Mouse (Mus musculus) liver, postnatal 0 days (tissue): ENCODE measurements around the gene Yjefn3. TPM values are rescaled to one million over a fixed set of nuclear protein-coding genes. Genes with fewer than 3 reads are reported as not detected.

Experiments used
- ATAC-seq: fragments of 200-750 bp; cut with Nextera tagmentation; 2 replicates; pipeline ENCODE4 v1.8.0; 2017; ENCODE audit warnings: mild to moderate bottlenecking, moderate library complexity
- DNase-seq: peaks from one replicate; pipeline ENCODE4 v3.0.0-alpha.2; 2016
- H3K27ac ChIP-seq: fragments of 300-500 bp; sonication (generic); 2 replicates; pipeline ENCODE4 v1.5.1; 2014; ENCODE audit warnings: antibody characterized with exemption, moderate library complexity, mild to moderate bottlenecking, low read depth
- H3K27me3 ChIP-seq: fragments of 300-500 bp; sonication (generic); 2 replicates; pipeline ENCODE4 v1.6.1; 2014; ENCODE audit warnings: low read length, control low read depth, mixed read lengths; ENCODE audit not compliant: insufficient read depth
- H3K36me3 ChIP-seq: fragments of 300-500 bp; sonication (generic); replicated peaks from 2 replicates; pipeline ENCODE4 v1.6.1; 2014; ENCODE audit warnings: mild to moderate bottlenecking, control low read depth, low read length, moderate library complexity, mixed read lengths; ENCODE audit not compliant: insufficient read depth
- H3K4me1 ChIP-seq: fragments of 300-500 bp; sonication (generic); 2 replicates; pipeline ENCODE4 v1.6.1; 2014; ENCODE audit warnings: antibody characterized with exemption, mild to moderate bottlenecking, control low read depth; ENCODE audit not compliant: insufficient read depth
- H3K4me2 ChIP-seq: fragments of 300-500 bp; sonication (generic); 2 replicates; pipeline ENCODE4 v1.6.1; 2014; ENCODE audit warnings: low read depth, mild to moderate bottlenecking, low read length, moderate library complexity, mixed read lengths
- H3K4me3 ChIP-seq: fragments of 300-500 bp; sonication (generic); 2 replicates; pipeline ENCODE4 v1.5.1; 2014; ENCODE audit warnings: low read depth, low read length
- H3K9ac ChIP-seq: fragments of 300-500 bp; sonication (generic); replicated peaks from 2 replicates; pipeline ENCODE4 v1.6.1; 2014; ENCODE audit warnings: mild to moderate bottlenecking, moderate library complexity
- H3K9me3 ChIP-seq: fragments of 300-500 bp; sonication (generic); 2 replicates; pipeline ENCODE4 v1.6.1; 2016; ENCODE audit warnings: mild to moderate bottlenecking, control low read depth, low read length, mixed read lengths
- CTCF ChIP-seq: sonication (generic); IDR thresholded peaks from 2 replicates; pipeline ENCODE4 v1.5.1; 2016; ENCODE audit warnings: antibody characterized with exemption, low read depth
- EP300 ChIP-seq: IDR thresholded peaks from 2 replicates; pipeline ENCODE4 v1.6.1; 2016; ENCODE audit warnings: antibody characterized with exemption, low read depth, mild to moderate bottlenecking
- WGBS: fragments of 180-500 bp; shearing (Covaris S2); extraction: QIAGEN DNeasy Blood & Tissue Kit; methylation state at CpG from one replicate; pipeline ENCODE4 v1.1.7; 2014; ENCODE audit not compliant: insufficient replicate concordance; 5-methylcytosine and 5-hydroxymethylcytosine counted together
- polyA plus RNA-seq: library from polyadenylated mRNA; unstranded; fragments of >200 nt; fragmentation: Nextera tagmentation; extraction: Ambion mirVana; gene quantifications from 2 replicates; pipeline ENCODE4 v1.2.1, GENCODE M21; 2015

The Yjefn3 gene
- polyA plus RNA-seq, 1 experiment from 2014 or later, result 0.72 TPM

- peaks cover 16% of the 10 kb centered on the region for H3K36me3 ChIP-seq
- peaks cover 16% of the 10 kb centered on the region for H3K4me1 ChIP-seq
- no peaks in the 10 kb centered on the region for H3K9me3 ChIP-seq
- ATAC-seq (no peak), DNase-seq (no peak)
- H3K27ac ChIP-seq, result no peak overlapping the region
- no peak overlapping the region for H3K4me3 ChIP-seq
- 71% methylated on average over 6 of the region's 6 CpGs for WGBS
- H3K4me2 ChIP-seq, result no peak overlapping the region
- no peak overlapping the region for H3K9ac ChIP-seq
- TF ChIP-seq EP300 (no peak), CTCF (no peak)
- peaks cover 9% of the 10 kb centered on the region for H3K27me3 ChIP-seq
Measured at GRCm38 (mm10) chr8:69894836-69895332, 7.6 kb downstream of the Yjefn3 start.

DNA sequence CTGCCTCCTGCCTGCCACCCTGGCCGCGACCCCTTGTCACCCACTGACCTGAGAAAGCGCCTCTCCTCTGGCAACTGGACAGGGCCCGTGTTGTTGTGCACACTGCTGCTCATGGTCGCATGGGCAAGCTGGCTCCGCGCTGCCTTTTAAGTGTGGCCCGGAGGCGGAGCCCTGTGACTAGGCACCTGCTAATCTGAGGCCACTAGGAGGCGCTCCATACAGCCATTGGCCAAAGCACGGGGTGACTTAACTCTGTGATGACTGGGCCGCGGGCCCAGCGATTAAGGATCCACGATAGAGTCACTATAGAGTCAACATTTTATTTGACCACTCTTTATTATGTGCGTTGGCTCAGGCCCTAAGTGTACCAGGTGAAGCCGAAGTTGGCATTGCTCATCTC lies 8.6 kb downstream of the Yjefn3 start:
- ATAC-seq, result peak; percentile 35

GRCm38 (mm10) chr8:69890813-69891241 lies 11.7 kb downstream of the Yjefn3 start:
- Histone ChIP-seq H3K9ac (no peak overlapping the region), H3K4me1 (peaks cover 14% of the 10 kb centered on the region), H3K4me3 (no peak overlapping the region), H3K27ac (no peak overlapping the region), H3K36me3 (peaks cover 13% of the 10 kb centered on the region), H3K4me2 (no peak overlapping the region), H3K9me3 (no peaks in the 10 kb centered on the region), H3K27me3 (peaks cover 50% of the 10 kb centered on the region)
- TF ChIP-seq CTCF, result peak; percentile 76
- TF ChIP-seq EP300, result no peak
- peak; percentile 53 for DNase-seq
- no peak for ATAC-seq
- 45% methylated on average over 19 of the region's 19 CpGs for WGBS

More for the DNA sequence above, 8.6 kb downstream of the Yjefn3 start:
- 63% methylated on average over 17 of the region's 17 CpGs for WGBS
- TF ChIP-seq EP300 (no peak), CTCF (peak; percentile 67)
- Histone ChIP-seq H3K27ac (no peak overlapping the region), H3K9ac (no peak overlapping the region), H3K4me2 (no peak overlapping the region), H3K4me1 (peaks cover 19% of the 10 kb centered on the region), H3K36me3 (peaks cover 16% of the 10 kb centered on the region), H3K27me3 (peaks cover 19% of the 10 kb centered on the region), H3K9me3 (no peaks in the 10 kb centered on the region), H3K4me3 (no peak overlapping the region)
- DNase-seq, result peak; percentile 71

GRCm38 (mm10) chr8:69888902-69889301 lies 13.6 kb downstream of the Yjefn3 start:
- TF ChIP-seq CTCF (no peak), EP300 (no peak)
- peak overlapping the region; percentile 49 for H3K4me2 ChIP-seq
- H3K27ac ChIP-seq, result no peak overlapping the region
- H3K9me3 ChIP-seq, result no peaks in the 10 kb centered on the region
- no peak overlapping the region for H3K9ac ChIP-seq
- peaks cover 14% of the 10 kb centered on the region for H3K4me1 ChIP-seq
- 7% methylated on average over 26 of the region's 32 CpGs for WGBS
- peaks cover 69% of the 10 kb centered on the region for H3K27me3 ChIP-seq
- DNase-seq, result no peak
- peaks cover 7% of the 10 kb centered on the region for H3K36me3 ChIP-seq
- ATAC-seq, result no peak
- H3K4me3 ChIP-seq, result peak overlapping the region; percentile 22; the same call in 1 of the 2 replicates

DNA sequence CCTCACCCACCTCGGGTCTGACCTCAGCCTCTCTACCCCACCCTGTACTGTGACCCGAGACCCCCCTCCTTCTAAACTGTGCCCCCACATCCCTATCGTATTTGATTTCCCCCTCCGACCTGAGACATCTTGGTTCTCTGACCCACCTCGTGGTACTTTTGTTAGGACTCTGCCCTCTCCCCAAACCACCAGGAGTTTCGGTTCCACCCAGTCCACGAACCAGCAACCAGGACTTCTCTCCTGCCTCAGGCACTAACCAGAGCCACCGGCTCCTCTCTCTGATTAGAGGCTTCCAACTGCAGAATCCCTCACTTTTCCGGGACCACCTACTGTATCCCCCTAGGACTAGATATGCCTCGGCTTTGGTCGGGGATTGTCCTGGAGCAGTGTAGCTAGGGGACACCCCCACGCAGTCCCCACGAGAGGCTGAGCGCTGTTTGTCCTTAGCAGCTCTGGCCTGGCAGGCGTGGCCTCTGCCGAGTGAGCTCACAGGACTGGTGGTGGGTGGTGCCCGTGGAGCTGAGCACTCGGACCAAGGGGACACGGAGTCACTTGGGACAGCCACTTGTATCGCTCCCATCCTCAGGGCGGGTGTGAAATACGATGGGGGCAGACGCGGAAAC lies 14.2 kb downstream of the Yjefn3 start:
- 7% methylated on average over 24 of the region's 24 CpGs for WGBS
- H3K4me3 ChIP-seq, result peak overlapping the region; percentile 22
- peak overlapping the region; percentile 49 for H3K4me2 ChIP-seq
- 0 out of 2 replicates have a peak, but pooled peaks cover 4% of the 10 kb centered on the region for H3K36me3 ChIP-seq
- H3K4me1 ChIP-seq, result peaks cover 14% of the 10 kb centered on the region
- ATAC-seq (no peak), DNase-seq (no peak)
- no peaks in the 10 kb centered on the region for H3K9me3 ChIP-seq
- no peak overlapping the region for H3K27ac ChIP-seq
- no peak overlapping the region for H3K9ac ChIP-seq
- peaks cover 74% of the 10 kb centered on the region for H3K27me3 ChIP-seq
- TF ChIP-seq CTCF (no peak), EP300 (no peak)

DNA sequence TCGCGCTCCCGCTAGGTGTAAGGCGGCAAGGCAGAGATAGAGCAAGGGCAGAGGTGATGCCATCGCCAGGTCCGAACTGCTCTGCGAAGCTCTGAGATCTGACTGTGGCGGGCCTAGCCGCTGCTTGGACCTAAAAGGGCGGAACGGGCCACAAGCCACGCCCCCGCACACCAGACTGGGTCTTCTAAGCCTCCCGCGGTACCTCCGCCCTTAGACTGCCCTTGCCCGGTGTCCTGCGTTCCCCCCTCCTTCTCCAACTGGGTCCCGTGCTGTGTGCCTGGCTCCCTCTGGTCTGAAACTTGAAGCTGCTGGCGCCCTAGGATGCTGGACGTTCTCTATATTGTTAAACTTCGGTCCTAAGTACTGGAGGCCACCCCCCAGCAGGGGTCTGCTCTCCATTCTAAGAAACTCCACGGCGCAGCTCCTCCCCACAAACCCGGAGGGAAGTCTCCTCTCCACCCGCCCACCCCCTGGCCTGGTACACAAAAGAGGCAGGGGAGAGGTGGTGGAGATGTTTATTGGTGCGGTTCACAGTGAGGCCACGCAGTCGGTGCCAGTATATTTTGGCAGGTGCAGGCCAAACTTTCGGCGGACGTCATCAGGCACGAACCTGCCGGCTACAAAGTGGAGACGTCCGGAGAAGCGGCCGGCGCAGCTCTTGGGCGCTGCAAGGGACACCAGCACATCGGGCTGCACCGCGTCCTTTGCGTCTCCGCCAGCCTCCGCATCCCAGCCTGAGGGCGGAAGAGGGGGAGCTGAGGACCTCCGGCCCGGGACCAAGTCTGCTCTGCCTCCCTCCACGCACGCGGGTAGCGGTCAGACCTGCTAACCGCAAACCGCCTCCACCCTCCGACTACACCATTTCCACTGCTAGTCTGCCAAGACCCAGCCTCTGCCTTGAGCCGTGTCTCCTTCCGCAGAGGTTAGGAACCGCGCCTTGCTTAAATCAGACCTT lies 14.9 kb downstream of the Yjefn3 start, which contains the start of gene Cilp2:
Gene Cilp2, minus strand, starts transcription at position 399 of the 955 bp plus-strand sequence.
- ATAC-seq (no peak; the same call in 1 of the 2 replicates), DNase-seq (no peak)
- WGBS, result 2% methylated on average over 55 of the region's 60 CpGs
- H3K36me3 ChIP-seq, result no peaks in the 10 kb centered on the region
- H3K27me3 ChIP-seq, result peaks cover 82% of the 10 kb centered on the region
- peak within 1 kb of the TSS; percentile 49 for H3K4me2 ChIP-seq
- TF ChIP-seq CTCF (no peak), EP300 (no peak)
- H3K4me1 ChIP-seq, result peaks cover 14% of the 10 kb centered on the region
- no peak within 1 kb of the TSS for H3K27ac ChIP-seq
- H3K9ac ChIP-seq, result no peak within 1 kb of the TSS
- no peaks in the 10 kb centered on the region for H3K9me3 ChIP-seq
- H3K4me3 ChIP-seq, result peak within 1 kb of the TSS; percentile 22
